Mouse (Mus musculus) cortical plate, adult 2 months (tissue): Measurements from ENCODE around the gene 2410015M20Rik.

Experiments
- CTCF ChIP-seq: fragments of 200-500 bp; IDR thresholded peaks from 2 replicates; pipeline ENCODE4 v1.5.1; 2011; ENCODE audit warnings: mild to moderate bottlenecking, control low read depth, low read length; ENCODE audit not compliant: insufficient read depth; ENCODE audit errors: extremely low read depth
- POLR2A ChIP-seq: fragments of 200-500 bp; IDR thresholded peaks from 2 replicates; pipeline ENCODE4 v1.6.1; 2011; ENCODE audit warnings: mild to moderate bottlenecking, low read length, control low read depth; ENCODE audit not compliant: insufficient read depth; ENCODE audit errors: extremely low read depth

DNA sequence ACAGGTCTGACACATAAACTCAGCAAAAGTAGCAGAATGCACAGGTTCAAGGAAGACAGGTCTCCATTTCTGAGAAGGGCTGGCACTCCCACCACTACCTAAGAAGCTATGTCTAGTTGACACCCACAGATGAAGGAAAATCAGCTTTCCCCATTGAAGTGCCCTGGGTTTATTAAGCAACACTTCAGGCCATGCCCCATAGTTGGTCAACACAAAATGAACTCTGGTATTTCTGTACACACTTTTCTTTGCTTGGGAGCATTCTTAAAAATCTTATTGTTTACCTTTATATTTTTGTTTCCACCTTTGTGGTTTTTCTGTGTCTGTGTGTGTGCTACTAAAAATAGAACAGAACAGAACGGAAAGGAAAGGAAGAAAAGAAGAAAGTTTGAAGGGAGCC, 49.4 kb downstream of the 2410015M20Rik start:
- TF ChIP-seq CTCF (no peak), POLR2A (no peak)
